Mouse (Mus musculus) MN1 (cell line): ENCODE data around the gene Olfr522.

Experiments
- DNase-seq: peaks from one replicate; pipeline ENCODE4 v3.0.0-alpha.2; 2016; ENCODE audit warnings: low spot score

The Olfr522 gene

GRCm38 (mm10) chr7:140164664-140165063 lies at the start of gene Olfr522:
Olfr522 (minus strand) TSS chr7:140164764.
- no peak for DNase-seq

- DNase-seq = no peak
These were observed 49.3 kb upstream of the Olfr522 start for GRCm38 (mm10) chr7:140213841-140214240.

- no peak for DNase-seq
These were observed 44.1 kb upstream of the Olfr522 start for GRCm38 (mm10) chr7:140208677-140209076.

GRCm38 (mm10) chr7:140208153-140208552 lies 43.6 kb upstream of the Olfr522 start:
- DNase-seq = no peak

- no peak for DNase-seq
These were observed 42.3 kb upstream of the Olfr522 start for GRCm38 (mm10) chr7:140206904-140207303.

GRCm38 (mm10) chr7:140205864-140206263 lies 41.3 kb upstream of the Olfr522 start, which contains the start of gene Olfr524:
Olfr524 (minus strand) TSS chr7:140205964.
- no peak for DNase-seq

- no peak for DNase-seq
These were observed 36.5 kb upstream of the Olfr522 start for GRCm38 (mm10) chr7:140201090-140201489.

GRCm38 (mm10) chr7:140196002-140196401 lies 31.4 kb upstream of the Olfr522 start:
- no peak for DNase-seq

GRCm38 (mm10) chr7:140194031-140194430 lies 29.5 kb upstream of the Olfr522 start:
- no peak for DNase-seq

- DNase-seq = no peak
These were observed 28.3 kb upstream of the Olfr522 start for GRCm38 (mm10) chr7:140192851-140193250.

- DNase-seq = no peak
These were observed 27.9 kb upstream of the Olfr522 start for GRCm38 (mm10) chr7:140192445-140192844.

GRCm38 (mm10) chr7:140190435-140190834 lies 25.9 kb upstream of the Olfr522 start:
- DNase-seq = no peak

- DNase-seq = peak; percentile 23
These were observed 24.1 kb upstream of the Olfr522 start for GRCm38 (mm10) chr7:140188391-140189328.

- DNase-seq = no peak
These were observed 23.3 kb upstream of the Olfr522 start for GRCm38 (mm10) chr7:140187721-140188390.

GRCm38 (mm10) chr7:140186646-140187620 lies 22.4 kb upstream of the Olfr522 start:
- DNase-seq = no peak

- DNase-seq = no peak
These were observed 19.6 kb upstream of the Olfr522 start for GRCm38 (mm10) chr7:140184206-140184605.

- DNase-seq = no peak
These were observed 16.1 kb upstream of the Olfr522 start for GRCm38 (mm10) chr7:140180692-140181091.

- no peak for DNase-seq
These were observed 14.6 kb upstream of the Olfr522 start for GRCm38 (mm10) chr7:140179176-140179575.

GRCm38 (mm10) chr7:140172936-140173335 lies 8.4 kb upstream of the Olfr522 start, which contains the start of gene Olfr523:
Olfr523 (plus strand) TSS chr7:140173217.
- no peak for DNase-seq

GRCm38 (mm10) chr7:140170863-140171262 lies 6.3 kb upstream of the Olfr522 start:
- DNase-seq = no peak

GRCm38 (mm10) chr7:140169386-140169785 lies 4.8 kb upstream of the Olfr522 start:
- no peak for DNase-seq

GRCm38 (mm10) chr7:140167950-140168349 lies 3.4 kb upstream of the Olfr522 start:
- no peak for DNase-seq
